ENCODE assay signal across 30 mouse cellular contexts in the genomic region with DNA sequence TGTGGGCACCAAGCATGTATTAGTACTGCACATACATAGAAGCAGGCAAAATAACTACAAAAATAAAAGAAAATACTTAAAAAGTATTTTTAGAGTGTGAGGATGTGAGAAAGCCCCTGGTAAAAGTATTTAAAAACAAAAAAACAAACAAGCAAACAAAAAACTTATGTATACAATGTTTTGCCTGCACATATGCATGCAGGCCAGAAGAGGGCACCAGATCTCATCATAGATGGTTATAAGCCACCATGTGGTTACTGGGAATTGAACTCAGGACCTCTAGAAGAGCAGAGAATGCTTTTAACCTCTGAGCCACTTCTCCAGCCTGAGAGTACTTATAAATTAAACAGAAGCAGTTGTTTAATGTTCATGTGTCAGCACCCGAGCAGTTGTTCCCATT. TPM values are rescaled to one million over a fixed set of nuclear protein-coding genes. Genes with fewer than 3 reads are reported as not detected.
DNase-seq lines count a peak whose midpoint lies in the region; ATAC-seq and TF ChIP-seq lines count a peak whose summit lies in the region.
"Had no signal": no experiment of that assay in that cellular context is flagged by ENCODE, and none has a peak within 500 bp of the region (broad histone marks: within the 10 kb centered on the region; RNA-seq: fewer than 3 reads in every experiment).

No protein-coding gene starts in this region.

- TF ChIP-seq CTCF in gastrocnemius, adult 2 months (IDR thresholded peaks at IDR 0.05), result peak; percentile 21; the same call in 1 of the 2 replicates
- TF ChIP-seq CTCF in kidney, postnatal 0 days (IDR thresholded peaks at IDR 0.05; ENCODE audit: low read depth), result peak; percentile 43; the same call in 1 of the 2 replicates
- TF ChIP-seq CTCF in lung, postnatal 0 days (IDR thresholded peaks at IDR 0.05), result peak; percentile 31
- no peak for TF ChIP-seq CTCF in lung, adult 2 months (IDR thresholded peaks at IDR 0.05; ENCODE audit: insufficient read depth, low read length)

- no peaks in the 10 kb centered on the region for H3K9me3 ChIP-seq in kidney, postnatal 0 days (replicated peaks; ENCODE audit: low read length)
- H3K9me3 ChIP-seq in lung, postnatal 0 days (ENCODE audit: low read length), result no peaks in the 10 kb centered on the region
- H3K9me3 ChIP-seq: heart, embryonic 10.5 days; heart, embryonic 15.5 days; liver, embryonic 13.5 days; lung, embryonic 15.5 days; megakaryocyte, embryonic 14.5 days; midbrain, embryonic 12.5 days had no signal

- no peaks in the 10 kb centered on the region for H3K36me3 ChIP-seq in kidney, postnatal 0 days (ENCODE audit: insufficient read depth, low read length)
- no peaks in the 10 kb centered on the region for H3K36me3 ChIP-seq in lung, postnatal 0 days (ENCODE audit: insufficient read depth, low read length)
- H3K36me3 ChIP-seq: heart, embryonic 10.5 days; heart, embryonic 15.5 days; liver, embryonic 13.5 days; lung, embryonic 15.5 days; midbrain, embryonic 12.5 days had no signal

- no peak for TF ChIP-seq EP300 in lung, postnatal 0 days (IDR thresholded peaks at IDR 0.05)

- 97% methylated on average over 1 of the region's 1 CpGs for WGBS in kidney, postnatal 0 days
- 73% methylated on average over 1 of the region's 1 CpGs for WGBS in lung, postnatal 0 days
- 85% methylated on average over 1 of the region's 1 CpGs for WGBS in lung, adult 2 months

- intact Hi-C loops in gastrocnemius, adult 2 months (cut with DNase I), result no loop called here

- peaks cover 9% of the 10 kb centered on the region for H3K27me3 ChIP-seq in kidney, postnatal 0 days (ENCODE audit: insufficient read depth, low read length)
- H3K27me3 ChIP-seq in lung, postnatal 0 days (replicated peaks; ENCODE audit: insufficient read depth, low read length), result peaks cover 4% of the 10 kb centered on the region

- H3K4me3 ChIP-seq in gastrocnemius, adult 2 months, result no peak overlapping the region
- no peak overlapping the region for H3K4me3 ChIP-seq in kidney, postnatal 0 days (replicated peaks; ENCODE audit: low read depth, low read length)
- no peak overlapping the region for H3K4me3 ChIP-seq in lung, postnatal 0 days (ENCODE audit: low read depth, low read length)
- no peak overlapping the region for H3K4me3 ChIP-seq in lung, adult 2 months (replicated peaks; ENCODE audit: extremely low read depth, low read depth, low read length)
- H3K4me3 ChIP-seq: heart, embryonic 10.5 days; heart, embryonic 15.5 days; liver, embryonic 13.5 days; lung, embryonic 15.5 days; megakaryocyte, embryonic 14.5 days; midbrain, embryonic 12.5 days had no signal

- no peak for DNase-seq in gastrocnemius, adult 2 months
- DNase-seq in gastrocnemius, postnatal 25 days, result no peak
- DNase-seq in kidney, postnatal 0 days (ENCODE audit: low spot score), result no peak
- DNase-seq in kidney, postnatal 14 days, result no peak
- DNase-seq in lung, postnatal 0 days (ENCODE audit: low spot score), result no peak
- DNase-seq in lung, adult 2 months, result no peak
- DNase-seq in induced T-regulatory cell, adult 2 months (ENCODE audit: low read depth), result peak; percentile 4
- DNase-seq in right cerebral cortex, postnatal 4 days, result no peak
- DNase-seq: adrenal gland, adult 8-10 months; cerebellum, adult 9-10 months; cerebellum, postnatal 36 days; heart, postnatal 4 days; kidney, adult 8-10 months; kidney, postnatal 10 days; left cerebral cortex, postnatal 4 days; liver, embryonic 13.5 days; lung, postnatal 36 days; retina, postnatal 1 day; right cerebral cortex, postnatal 25 days; spleen, adult 18-20 months; thymus, adult 18-20 months; thymus, postnatal 25 days had no signal

- no peak overlapping the region for H3K27ac ChIP-seq in gastrocnemius, adult 2 months
- no peak overlapping the region for H3K27ac ChIP-seq in kidney, postnatal 0 days
- no peak overlapping the region for H3K27ac ChIP-seq in lung, postnatal 0 days (ENCODE audit: low read length)
- H3K27ac ChIP-seq: heart, embryonic 10.5 days; heart, embryonic 15.5 days; hindbrain, embryonic 14.5 days; liver, embryonic 13.5 days; lung, embryonic 15.5 days; midbrain, embryonic 12.5 days had no signal

- TF ChIP-seq POLR2A in lung, adult 2 months (IDR thresholded peaks at IDR 0.05; ENCODE audit: borderline replicate concordance, extremely low read depth, low read depth, low read length), result no peak

- H3K9ac ChIP-seq in kidney, postnatal 0 days (ENCODE audit: low read depth, low read length), result no peak overlapping the region
- H3K9ac ChIP-seq in lung, postnatal 0 days (replicated peaks; ENCODE audit: low read depth), result no peak overlapping the region
- H3K9ac ChIP-seq: heart, embryonic 15.5 days; hindbrain, embryonic 14.5 days; liver, embryonic 13.5 days; lung, embryonic 15.5 days; midbrain, embryonic 12.5 days had no signal

- no peaks in the 10 kb centered on the region for H3K4me1 ChIP-seq in kidney, postnatal 0 days (replicated peaks; ENCODE audit: insufficient read depth, low read length)
- no peaks in the 10 kb centered on the region for H3K4me1 ChIP-seq in lung, postnatal 0 days (ENCODE audit: insufficient read depth, low read depth, low read length)
- H3K4me1 ChIP-seq in lung, adult 2 months (ENCODE audit: control insufficient read depth, insufficient read depth, low read length), result no peaks in the 10 kb centered on the region
- H3K4me1 ChIP-seq: heart, embryonic 10.5 days; heart, embryonic 15.5 days; liver, embryonic 13.5 days; megakaryocyte, embryonic 14.5 days; midbrain, embryonic 12.5 days had no signal

- H3K4me2 ChIP-seq in kidney, postnatal 0 days (ENCODE audit: low read length), result no peak overlapping the region
- H3K4me2 ChIP-seq in lung, postnatal 0 days (replicated peaks; ENCODE audit: low read depth, low read length), result no peak overlapping the region
- H3K4me2 ChIP-seq: heart, embryonic 15.5 days; hindbrain, embryonic 14.5 days; liver, embryonic 13.5 days; lung, embryonic 15.5 days; midbrain, embryonic 12.5 days had no signal

- no peak for ATAC-seq in kidney, postnatal 0 days (replicated peaks; ENCODE audit: low FRiP score, low read depth)
- no peak for ATAC-seq in lung, postnatal 0 days
- ATAC-seq: forebrain, embryonic 14.5 days had no signal

RNA-seq across cellular contexts. Expression of gene Prdm8, which starts 28.0 kb away (rescaled TPM):
- 1 to 10 TPM in 1 of 2 experiments, under 1 TPM in 1; 0.73 to 1.4 TPM for total RNA-seq in gastrocnemius, adult 2 months (2021)
- total RNA-seq in gastrocnemius, postnatal 25 days (2021), result under 1 TPM; 0.72 to 0.88 TPM
- 0.04 TPM in 1 of 2 replicates, not detected in the other for polyA plus RNA-seq in kidney, postnatal 0 days (2015; fragmentation: Nextera tagmentation; extraction: Ambion mirVana)
- 0.99 and 2.3 TPM in 2 replicates for polyA plus RNA-seq in lung, postnatal 0 days (2015; fragmentation: Nextera tagmentation; extraction: Ambion mirVana)
- 3.6 and 4.7 TPM in 2 replicates for polyA plus RNA-seq in lung, adult 2 months (2012; rRNA removed)
- total RNA-seq: monocyte, adult 5-6 weeks had no signal
- polyA plus RNA-seq: heart, embryonic 10.5 days; heart, embryonic 15.5 days; liver, embryonic 13.5 days had no signal

RNA-seq across cellular contexts. Expression of gene Fgf5, which starts 59.0 kb away (rescaled TPM):
- under 1 TPM; 0.20 to 0.26 TPM for total RNA-seq in gastrocnemius, adult 2 months (2021)
- under 1 TPM; 0.29 to 0.36 TPM for total RNA-seq in gastrocnemius, postnatal 25 days (2021)
- not detected in 2 replicates for polyA plus RNA-seq in kidney, postnatal 0 days (2015; fragmentation: Nextera tagmentation; extraction: Ambion mirVana)
- polyA plus RNA-seq in lung, postnatal 0 days (2015; fragmentation: Nextera tagmentation; extraction: Ambion mirVana), result 0.26 and 0.33 TPM in 2 replicates
- not detected in 2 replicates for polyA plus RNA-seq in lung, adult 2 months (2012; rRNA removed)
- total RNA-seq: monocyte, adult 5-6 weeks had no signal
